Mouse (Mus musculus) liver, embryonic 12.5 days (tissue): ENCODE measurements at regions not wholly inside any gene's neighbourhood (a gene's known extent, or its start where the extent isn't known, plus 50 kb on each side); places are given as distances from the start of the nearest gene placed in this dataset.
"Not testable (repeated sequence)": the region's sequence is repeated elsewhere in the genome, so short reads cannot be mapped to it uniquely, and the experiment has no call there.

Source experiments
- ATAC-seq: fragments of 200-750 bp; cut with Nextera tagmentation; 2 replicates; pipeline ENCODE4 v1.8.0; 2017; ENCODE audit warnings: moderate number of reproducible peaks, mild to moderate bottlenecking, moderate library complexity
- H3K27ac ChIP-seq: fragments of 300-500 bp; sonication (generic); 2 replicates; pipeline ENCODE4 v1.5.1; 2016; ENCODE audit warnings: mild to moderate bottlenecking
- H3K27me3 ChIP-seq: fragments of 300-500 bp; sonication (generic); replicated peaks from 2 replicates; pipeline ENCODE4 v1.6.1; 2016; ENCODE audit warnings: mild to moderate bottlenecking, moderate library complexity
- H3K36me3 ChIP-seq: fragments of 300-500 bp; sonication (generic); 2 replicates; pipeline ENCODE4 v1.6.1; 2016; ENCODE audit warnings: mild to moderate bottlenecking, moderate library complexity
- H3K4me1 ChIP-seq: fragments of 300-500 bp; sonication (generic); 2 replicates; pipeline ENCODE4 v1.6.1; 2016
- H3K4me2 ChIP-seq: fragments of 300-500 bp; sonication (generic); 2 replicates; pipeline ENCODE4 v1.6.1; 2016; ENCODE audit warnings: mild to moderate bottlenecking, moderate library complexity
- H3K4me3 ChIP-seq: fragments of 300-500 bp; sonication (generic); 2 replicates; pipeline ENCODE4 v1.5.1; 2016; ENCODE audit warnings: mild to moderate bottlenecking, moderate library complexity
- H3K9ac ChIP-seq: fragments of 300-500 bp; sonication (generic); 2 replicates; pipeline ENCODE4 v1.6.1; 2016; ENCODE audit warnings: mild to moderate bottlenecking, moderate library complexity
- H3K9me3 ChIP-seq: fragments of 300-500 bp; sonication (generic); replicated peaks from 2 replicates; pipeline ENCODE4 v1.6.1; 2016; ENCODE audit warnings: mild to moderate bottlenecking, moderate library complexity
- WGBS: fragments of 180-500 bp; shearing (Covaris S2); methylation state at CpG from one replicate; pipeline ENCODE4 v1.1.7; 2016; ENCODE audit not compliant: insufficient replicate concordance; 5-methylcytosine and 5-hydroxymethylcytosine counted together

DNA sequence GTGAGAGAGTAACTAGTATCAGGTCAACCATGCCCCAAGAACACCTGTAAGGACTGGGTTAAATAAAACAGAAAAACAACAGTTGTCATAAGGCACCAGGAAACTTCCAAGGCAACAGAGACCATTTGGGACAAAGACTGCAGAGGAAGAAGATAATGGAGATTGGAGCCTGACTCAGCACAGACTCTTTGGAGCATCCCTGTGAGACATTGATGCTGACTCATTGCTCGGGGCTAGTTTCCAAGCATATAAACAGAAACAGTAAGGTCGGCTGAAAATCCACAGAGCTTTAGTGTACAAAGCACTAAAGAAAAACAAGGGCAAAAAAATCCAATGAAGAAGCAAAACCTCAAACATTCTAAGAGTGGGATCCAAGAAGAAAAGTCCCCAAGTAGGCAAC is 386.3 kb downstream of the Epm2a start:
- no peak overlapping the region for H3K4me3 ChIP-seq
- H3K4me2 ChIP-seq = no peak overlapping the region
- H3K36me3 ChIP-seq = no peaks in the 10 kb centered on the region
- 0 out of 2 replicates have a peak, but pooled peaks cover 5% of the 10 kb centered on the region for H3K9me3 ChIP-seq
- H3K9ac ChIP-seq = no peak overlapping the region
- WGBS = 54% methylated on average over 2 of the region's 2 CpGs
- H3K27me3 ChIP-seq = no peaks in the 10 kb centered on the region
- ATAC-seq = no peak
- no peaks in the 10 kb centered on the region for H3K4me1 ChIP-seq
- H3K27ac ChIP-seq = no peak overlapping the region

DNA sequence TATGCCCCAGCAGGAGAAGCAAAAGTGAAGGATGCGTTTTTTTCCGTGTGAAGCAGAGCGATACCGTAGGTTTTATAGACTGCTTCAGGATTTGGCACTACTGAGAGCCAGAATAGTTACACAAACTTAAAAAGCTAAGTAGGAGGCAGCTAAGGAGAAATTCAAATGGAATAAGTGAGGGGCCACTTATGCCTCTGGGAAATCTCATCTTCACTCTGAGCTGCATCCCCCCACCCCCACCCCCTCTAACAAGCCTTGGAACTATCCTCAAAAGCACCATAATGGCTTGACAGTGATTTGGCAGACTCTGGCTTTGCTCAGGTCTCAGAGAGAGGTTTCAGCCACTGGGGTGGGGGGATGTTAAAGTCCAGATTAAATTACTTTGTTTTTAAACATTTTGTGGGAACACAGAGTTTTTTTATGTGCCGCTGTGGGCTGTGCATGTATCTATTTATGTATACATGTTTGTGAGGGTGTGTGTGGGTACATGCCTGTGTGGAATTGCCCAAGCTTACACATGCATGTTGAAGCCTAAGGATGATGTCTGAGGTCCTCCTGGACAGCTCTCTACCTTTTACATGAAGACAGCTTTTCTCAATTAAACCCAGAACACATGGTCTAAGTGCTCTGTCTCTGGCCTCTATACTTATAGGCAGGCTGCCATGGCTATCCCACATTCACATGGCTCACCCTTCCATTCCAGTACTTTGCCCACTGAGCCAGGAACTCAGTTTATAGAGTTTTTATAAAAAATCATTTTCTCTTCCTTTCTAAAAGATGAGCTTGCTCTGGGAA is 396.6 kb downstream of the Epm2a start:
- 81% methylated on average over 5 of the region's 5 CpGs for WGBS
- ATAC-seq = no peak
- Histone ChIP-seq H3K36me3 (no peaks in the 10 kb centered on the region), H3K9me3 (no peaks in the 10 kb centered on the region; the same call in 1 of the 2 replicates), H3K27ac (no peak overlapping the region), H3K27me3 (no peaks in the 10 kb centered on the region), H3K4me1 (no peaks in the 10 kb centered on the region), H3K4me3 (no peak overlapping the region), H3K9ac (no peak overlapping the region), H3K4me2 (no peak overlapping the region)

DNA sequence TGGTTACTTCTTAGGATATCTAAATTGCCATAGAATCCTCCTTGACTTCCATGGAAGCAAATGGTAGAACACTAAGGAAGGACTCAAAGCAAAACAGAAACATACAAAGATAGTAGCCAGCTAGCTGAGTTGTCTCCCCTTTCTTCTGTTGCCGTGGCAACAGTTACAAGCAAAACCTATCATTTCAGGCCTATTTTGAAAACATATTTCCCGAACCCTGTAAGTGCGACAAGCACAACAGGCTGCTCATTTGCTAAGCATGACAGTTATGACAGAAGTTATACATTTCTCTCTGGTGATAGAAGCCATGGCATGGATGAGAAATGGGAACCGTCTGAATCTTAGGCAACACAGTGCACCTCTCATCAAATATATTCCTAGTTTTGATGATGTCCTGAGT is 402.4 kb downstream of the Epm2a start:
- ATAC-seq = no peak
- Histone ChIP-seq H3K27me3 (no peaks in the 10 kb centered on the region), H3K4me2 (no peak overlapping the region), H3K27ac (no peak overlapping the region), H3K36me3 (no peaks in the 10 kb centered on the region), H3K9ac (no peak overlapping the region), H3K4me1 (no peaks in the 10 kb centered on the region), H3K9me3 (no peaks in the 10 kb centered on the region), H3K4me3 (no peak overlapping the region)
- WGBS = 75% methylated on average over 4 of the region's 4 CpGs

DNA sequence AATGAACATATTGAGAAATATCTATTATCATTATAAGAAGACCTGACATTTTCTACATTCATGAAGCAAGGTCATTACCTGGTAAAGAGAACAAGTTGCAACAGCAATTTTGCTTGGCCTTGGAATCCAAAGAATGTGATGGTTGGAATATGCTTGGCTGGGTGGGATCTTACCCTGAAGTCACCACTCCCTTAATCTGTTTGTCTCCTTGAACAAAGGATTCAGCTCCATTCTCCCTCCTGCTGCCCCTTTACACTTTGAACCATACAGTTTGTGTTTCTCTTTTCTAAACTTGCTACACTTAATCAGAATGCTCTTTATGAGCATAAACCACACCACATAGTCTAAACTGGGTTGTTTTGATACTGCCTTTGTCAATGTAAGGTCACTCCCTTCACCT is 403.8 kb downstream of the Epm2a start:
- Histone ChIP-seq H3K4me2 (no peak overlapping the region), H3K9me3 (no peaks in the 10 kb centered on the region)
- no peak for ATAC-seq

DNA sequence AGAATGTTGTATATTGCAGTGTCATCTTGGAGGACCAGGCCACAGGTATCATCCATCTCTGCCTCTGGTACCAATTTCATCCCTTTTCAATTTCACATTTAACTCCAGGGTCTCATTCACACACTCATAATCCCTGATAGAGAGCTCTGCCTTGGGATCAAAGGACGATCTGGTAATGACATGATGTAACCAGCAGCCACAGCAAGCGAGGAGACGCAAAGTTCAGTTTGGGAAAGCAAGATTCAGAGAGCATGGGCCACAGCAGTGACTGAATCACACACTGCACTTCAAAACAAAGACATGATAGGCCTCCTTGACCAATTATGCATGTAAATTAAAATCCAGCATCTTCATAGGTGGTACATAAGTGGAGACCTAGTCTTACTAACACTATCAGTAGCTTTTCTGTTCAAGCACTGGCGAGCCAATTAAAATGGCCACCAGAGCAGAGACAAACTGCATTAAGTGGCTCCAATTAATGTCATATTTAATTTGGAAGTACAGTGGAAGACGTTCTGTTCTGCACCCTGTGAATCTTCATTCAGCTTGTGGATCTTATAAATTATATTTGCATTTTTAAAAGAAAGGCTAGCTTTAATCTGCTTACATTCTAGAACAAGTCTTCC is 412.0 kb downstream of the Epm2a start:
- 58% methylated on average over 5 of the region's 5 CpGs for WGBS
- Histone ChIP-seq H3K4me1 (no peaks in the 10 kb centered on the region), H3K4me3 (no peak overlapping the region), H3K9ac (no peak overlapping the region), H3K36me3 (no peaks in the 10 kb centered on the region), H3K27ac (no peak overlapping the region), H3K9me3 (no peaks in the 10 kb centered on the region; the same call in 1 of the 2 replicates), H3K4me2 (no peak overlapping the region), H3K27me3 (no peaks in the 10 kb centered on the region)
- no peak for ATAC-seq

More for the DNA sequence above, 403.8 kb downstream of the Epm2a start:
- Histone ChIP-seq H3K4me3 (no peak overlapping the region), H3K27ac (no peak overlapping the region), H3K9ac (no peak overlapping the region), H3K36me3 (no peaks in the 10 kb centered on the region), H3K27me3 (no peaks in the 10 kb centered on the region), H3K4me1 (no peaks in the 10 kb centered on the region)

DNA sequence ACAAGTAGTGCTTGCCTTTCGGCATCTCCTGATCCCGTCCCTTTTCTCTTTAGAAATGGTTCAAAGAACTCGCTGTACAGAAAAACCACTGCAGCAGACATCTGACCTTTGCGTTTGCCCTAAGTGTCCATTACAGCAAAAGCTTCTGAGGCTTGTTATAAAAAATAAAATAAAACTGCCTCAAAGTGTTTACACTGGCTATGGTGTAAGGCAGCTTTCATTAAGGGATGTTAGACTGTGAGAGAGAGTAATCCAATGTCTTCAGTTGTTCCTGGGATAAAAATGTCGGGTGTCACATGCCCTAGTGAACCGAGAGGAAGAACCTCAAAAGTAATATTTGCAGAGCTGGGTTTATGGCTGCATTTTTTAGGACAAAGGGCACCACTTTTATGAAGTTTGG is 434.7 kb downstream of the Epm2a start:
- no peak overlapping the region for H3K4me2 ChIP-seq
- ATAC-seq = no peak
- H3K9me3 ChIP-seq = peaks cover 4% of the 10 kb centered on the region; the same call in 1 of the 2 replicates
- no peaks in the 10 kb centered on the region for H3K4me1 ChIP-seq
- no peak overlapping the region for H3K27ac ChIP-seq
- H3K27me3 ChIP-seq = no peaks in the 10 kb centered on the region
- WGBS = 63% methylated on average over 6 of the region's 6 CpGs
- H3K36me3 ChIP-seq = no peaks in the 10 kb centered on the region
- H3K9ac ChIP-seq = no peak overlapping the region
- no peak overlapping the region for H3K4me3 ChIP-seq

DNA sequence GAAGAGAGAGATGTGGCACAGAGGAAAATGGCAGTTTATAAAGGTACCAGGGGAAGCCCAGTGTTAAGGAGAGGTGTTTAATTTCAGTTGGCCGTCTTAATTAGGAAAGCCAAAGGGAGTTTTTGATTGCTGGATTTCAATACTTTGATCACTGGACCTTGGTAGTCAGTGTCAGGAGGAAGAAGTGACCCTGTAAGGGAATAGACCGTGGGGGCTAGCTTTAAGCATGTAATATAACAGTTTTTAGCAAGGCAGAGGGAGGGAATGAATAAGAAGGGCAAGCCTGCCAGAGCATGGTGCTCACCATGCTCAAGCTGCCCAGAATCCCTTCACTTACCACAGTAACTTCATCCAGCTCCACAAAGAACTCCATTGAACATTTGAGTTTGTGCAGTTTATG is 437.1 kb downstream of the Epm2a start:
- Histone ChIP-seq H3K4me2 (no peak overlapping the region), H3K36me3 (no peaks in the 10 kb centered on the region), H3K4me3 (no peak overlapping the region), H3K9me3 (peaks cover 4% of the 10 kb centered on the region; the same call in 1 of the 2 replicates), H3K9ac (no peak overlapping the region), H3K27me3 (no peaks in the 10 kb centered on the region), H3K4me1 (no peaks in the 10 kb centered on the region), H3K27ac (no peak overlapping the region)
- WGBS = 50% methylated on average over 2 of the region's 2 CpGs
- ATAC-seq = no peak

DNA sequence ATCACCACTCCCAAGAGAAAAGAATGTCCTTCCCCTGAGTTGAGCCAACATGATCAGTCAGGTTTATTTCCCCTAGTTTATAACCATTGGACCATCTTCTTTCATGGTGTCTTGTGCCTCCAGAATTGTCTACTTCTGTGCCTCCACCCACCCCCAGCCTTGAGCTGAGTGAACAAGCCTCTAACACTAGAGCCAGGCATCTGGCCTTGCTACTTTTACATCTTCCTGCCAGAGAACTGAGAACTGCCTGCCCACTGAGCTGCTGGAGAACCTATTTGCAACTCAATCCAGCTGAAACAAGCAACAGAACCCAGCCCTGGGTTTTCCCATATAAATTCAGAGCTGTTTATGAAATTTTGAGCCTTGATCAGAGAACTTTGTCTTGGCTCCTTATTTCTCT is 444.0 kb downstream of the Epm2a start:
- H3K27me3 ChIP-seq = no peaks in the 10 kb centered on the region
- no peaks in the 10 kb centered on the region for H3K9me3 ChIP-seq
- H3K4me1 ChIP-seq = no peaks in the 10 kb centered on the region
- no peak for ATAC-seq
- no peak overlapping the region for H3K27ac ChIP-seq
- no peak overlapping the region for H3K4me3 ChIP-seq
- no peak overlapping the region for H3K9ac ChIP-seq
- H3K4me2 ChIP-seq = no peak overlapping the region
- H3K36me3 ChIP-seq = no peaks in the 10 kb centered on the region

DNA sequence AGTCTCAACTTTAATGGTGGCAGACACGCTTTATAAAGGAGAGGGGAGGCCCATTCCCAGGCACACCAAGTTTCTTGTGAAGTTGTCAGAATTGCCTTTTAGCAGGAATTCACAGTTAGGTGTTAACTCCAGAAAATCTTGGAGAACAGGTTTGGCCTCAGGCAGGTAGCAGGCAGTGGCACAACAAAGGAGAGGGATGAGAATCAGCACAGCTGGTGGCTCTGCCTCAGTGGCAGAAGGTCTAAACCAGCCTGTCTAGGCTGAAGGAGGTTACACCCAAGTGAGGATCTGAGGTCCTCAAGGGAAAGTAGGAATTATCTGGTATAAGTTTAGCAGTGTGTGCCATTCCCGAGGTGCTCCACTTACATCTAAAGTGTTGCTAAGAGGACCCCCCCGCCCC is 456.3 kb downstream of the Epm2a start:
- no peak overlapping the region for H3K4me2 ChIP-seq
- no peak overlapping the region for H3K9ac ChIP-seq
- H3K27ac ChIP-seq = no peak overlapping the region
- no peaks in the 10 kb centered on the region for H3K4me1 ChIP-seq
- no peak for ATAC-seq
- no peaks in the 10 kb centered on the region for H3K9me3 ChIP-seq
- no peaks in the 10 kb centered on the region for H3K36me3 ChIP-seq
- 73% methylated on average over 3 of the region's 3 CpGs for WGBS
- no peak overlapping the region for H3K4me3 ChIP-seq
- H3K27me3 ChIP-seq = no peaks in the 10 kb centered on the region

DNA sequence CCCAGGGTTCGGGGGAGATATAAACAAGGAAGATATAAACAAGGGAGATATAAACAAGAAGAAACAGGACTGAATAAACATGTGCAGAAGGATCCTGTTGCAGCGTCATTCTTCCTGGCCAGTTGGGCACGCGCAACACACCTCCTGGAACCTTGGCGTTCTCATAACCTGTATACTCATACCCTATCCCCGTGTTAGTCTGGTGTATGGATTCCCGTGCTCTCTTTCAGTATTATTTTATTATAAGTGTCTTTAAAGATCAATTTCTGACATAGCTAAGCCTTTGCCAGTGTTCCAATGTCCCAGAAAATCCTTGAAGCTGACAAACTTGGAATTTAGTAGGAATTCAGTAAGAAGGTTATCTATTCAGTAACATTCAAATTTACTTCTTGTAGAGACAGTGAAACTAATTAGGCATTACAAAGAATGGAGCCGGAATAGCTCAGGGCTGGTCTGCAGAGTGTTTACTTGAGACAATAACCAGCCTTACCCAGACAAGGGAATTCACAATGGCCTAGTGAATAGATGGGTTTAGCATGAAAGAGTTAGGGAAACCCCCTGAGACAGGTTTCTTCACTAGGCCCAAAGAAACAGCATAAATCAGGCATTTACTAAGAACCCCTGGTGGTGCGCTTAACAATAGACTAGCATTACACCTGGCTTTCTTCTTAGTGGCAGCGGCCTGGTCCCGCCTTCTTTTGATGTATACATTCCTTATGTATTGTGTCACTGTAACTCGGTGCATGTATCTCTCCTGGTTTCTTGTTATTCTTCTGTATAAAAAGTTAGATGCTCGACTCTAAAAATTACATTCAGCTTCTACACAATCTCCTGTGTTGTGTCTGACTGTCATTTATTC is 458.4 kb downstream of the Epm2a start:
- not testable (repeated sequence) for H3K9me3 ChIP-seq, H3K4me2 ChIP-seq, H3K27ac ChIP-seq, H3K9ac ChIP-seq, H3K4me3 ChIP-seq, H3K4me1 ChIP-seq, H3K27me3 ChIP-seq, H3K36me3 ChIP-seq, ATAC-seq
- 76% methylated on average over 13 of the region's 13 CpGs for WGBS

DNA sequence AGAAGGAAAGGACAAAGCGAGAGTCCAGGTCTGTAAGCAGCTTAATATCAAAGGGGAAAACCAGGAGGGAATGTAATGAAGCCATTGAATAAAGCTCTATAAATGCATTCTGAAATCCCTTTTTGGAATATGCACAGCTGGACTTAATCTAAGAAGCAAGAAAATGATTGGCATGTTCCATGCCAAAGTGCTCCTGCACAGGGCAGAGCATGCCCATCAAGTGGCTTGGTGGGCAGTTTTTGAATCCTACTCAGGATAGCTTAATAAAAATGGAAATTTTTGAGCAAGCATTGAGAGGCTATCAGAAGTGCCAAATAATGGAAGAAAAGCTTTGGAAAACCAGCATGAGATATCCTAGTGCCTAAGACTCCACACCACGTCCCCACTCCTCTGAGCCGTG is 466.1 kb downstream of the Epm2a start:
- no peak for ATAC-seq
- Histone ChIP-seq H3K4me2 (no peak overlapping the region), H3K36me3 (no peaks in the 10 kb centered on the region), H3K27me3 (no peaks in the 10 kb centered on the region), H3K9ac (no peak overlapping the region), H3K9me3 (no peaks in the 10 kb centered on the region), H3K27ac (no peak overlapping the region), H3K4me3 (no peak overlapping the region), H3K4me1 (no peaks in the 10 kb centered on the region)
- 65% methylated on average over 3 of the region's 3 CpGs for WGBS

DNA sequence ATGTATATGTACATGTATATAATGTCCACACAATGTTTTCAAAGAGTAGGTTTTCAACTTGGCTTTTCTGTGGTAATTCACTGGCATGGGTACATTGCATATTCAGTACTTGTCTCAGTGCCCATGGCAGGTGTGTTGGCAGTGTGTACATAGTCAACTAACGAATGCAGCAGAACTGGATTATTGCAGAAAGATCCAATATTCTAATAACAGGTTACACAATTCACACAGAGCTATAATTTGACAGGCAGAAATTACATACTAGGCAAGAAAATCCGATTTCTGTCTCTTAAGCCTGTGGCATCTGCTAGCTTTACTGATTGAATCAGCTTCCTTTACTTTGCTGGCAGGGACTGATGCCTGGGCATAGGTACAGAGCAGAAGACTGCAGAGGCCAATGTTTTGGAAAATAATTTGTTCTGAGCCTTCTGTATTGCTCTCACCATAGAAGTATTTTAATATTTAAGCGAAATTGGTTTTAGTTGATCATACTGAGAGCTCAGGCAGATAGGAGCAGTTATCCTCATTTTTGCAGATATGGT is 479.3 kb downstream of the Epm2a start:
- no peak for ATAC-seq
- no peaks in the 10 kb centered on the region for H3K4me1 ChIP-seq
- H3K4me3 ChIP-seq = no peak overlapping the region
- 46% methylated on average over 3 of the region's 3 CpGs for WGBS
- no peaks in the 10 kb centered on the region for H3K27me3 ChIP-seq
- H3K36me3 ChIP-seq = no peaks in the 10 kb centered on the region
- H3K9ac ChIP-seq = no peak overlapping the region
- no peak overlapping the region for H3K4me2 ChIP-seq
- no peak overlapping the region for H3K27ac ChIP-seq
- H3K9me3 ChIP-seq = no peaks in the 10 kb centered on the region
